Mouse (Mus musculus) testis, postnatal 10 days (tissue): ENCODE measurements around the gene Il23a.
"Not testable (repeated sequence)": the region's sequence is repeated elsewhere in the genome, so short reads cannot be mapped to it uniquely, and the experiment has no call there.

ENCODE experiments used
- DNase-seq: peaks from one replicate; pipeline ENCODE4 v3.0.0; 2021; ENCODE audit warnings: low spot score

Il23a gene

GRCm38 (mm10) chr10:128298702-128299171 is at the start of gene Il23a:
TSS of gene Il23a (minus strand) at chr10:128298752.
- DNase-seq = no peak

- DNase-seq = no peak
Measured at GRCm38 (mm10) chr10:128347541-128347940, 49.0 kb upstream of the Il23a start.

GRCm38 (mm10) chr10:128344568-128345275 is 46.2 kb upstream of the Il23a start:
- peak; percentile 52 for DNase-seq

- no peak for DNase-seq
Measured at GRCm38 (mm10) chr10:128343436-128343835, 44.9 kb upstream of the Il23a start.

- DNase-seq = no peak
Measured at GRCm38 (mm10) chr10:128340257-128340656, 41.7 kb upstream of the Il23a start.

- DNase-seq = no peak
Measured at GRCm38 (mm10) chr10:128338948-128339347, 40.4 kb upstream of the Il23a start.

- no peak for DNase-seq
Measured at GRCm38 (mm10) chr10:128338415-128338814, 39.9 kb upstream of the Il23a start.

GRCm38 (mm10) chr10:128337306-128338181 is 39.0 kb upstream of the Il23a start, which contains the start of gene Cs:
TSS of gene Cs (plus strand) at chr10:128337734.
- peak; percentile 99 for DNase-seq

- DNase-seq = no peak
Measured at GRCm38 (mm10) chr10:128336597-128336996, 38.0 kb upstream of the Il23a start.

GRCm38 (mm10) chr10:128336195-128336594 is 37.6 kb upstream of the Il23a start:
- DNase-seq = no peak

GRCm38 (mm10) chr10:128335582-128335981 is 37.0 kb upstream of the Il23a start:
- DNase-seq = peak; percentile 88

- DNase-seq = not testable (repeated sequence)
Measured at GRCm38 (mm10) chr10:128332358-128333249, 34.1 kb upstream of the Il23a start.

- DNase-seq = no peak
Measured at GRCm38 (mm10) chr10:128327610-128328009, 29.1 kb upstream of the Il23a start.

GRCm38 (mm10) chr10:128326825-128327224 is 28.3 kb upstream of the Il23a start:
- no peak for DNase-seq

- no peak for DNase-seq
Measured at GRCm38 (mm10) chr10:128323516-128323915, 25.0 kb upstream of the Il23a start.

GRCm38 (mm10) chr10:128322141-128323108 is 23.9 kb upstream of the Il23a start, which contains the start of gene Cnpy2:
TSS of gene Cnpy2 (plus strand) at chr10:128322459.
- DNase-seq = peak; percentile 87

GRCm38 (mm10) chr10:128321641-128322040 is 23.1 kb upstream of the Il23a start:
- DNase-seq = no peak

- no peak for DNase-seq
Measured at GRCm38 (mm10) chr10:128315578-128315977, 17.0 kb upstream of the Il23a start.

- no peak for DNase-seq
Measured at GRCm38 (mm10) chr10:128310902-128311301, 12.3 kb upstream of the Il23a start.

GRCm38 (mm10) chr10:128310177-128310576 is 11.6 kb upstream of the Il23a start:
- peak; percentile 78 for DNase-seq

GRCm38 (mm10) chr10:128309654-128310053 is 11.1 kb upstream of the Il23a start:
- no peak for DNase-seq
